Mouse (Mus musculus) intestine, postnatal 0 days (tissue): Measurements from ENCODE around the gene Crct1. TPM values are rescaled to one million over a fixed set of nuclear protein-coding genes. Genes with fewer than 3 reads are reported as not detected.

Experiments
- ATAC-seq: fragments of 200-750 bp; cut with Nextera tagmentation; 2 replicates; pipeline ENCODE4 v1.8.0; 2017; ENCODE audit warnings: mild to moderate bottlenecking, moderate TSS enrichment, moderate library complexity
- H3K27ac ChIP-seq: fragments of 300-500 bp; sonication (generic); 2 replicates; pipeline ENCODE4 v1.5.1; 2014; ENCODE audit warnings: mild to moderate bottlenecking, low read depth, low read length, moderate library complexity
- H3K27me3 ChIP-seq: fragments of 300-500 bp; sonication (generic); replicated peaks from 2 replicates; pipeline ENCODE4 v1.6.1; 2014; ENCODE audit warnings: low read length, mixed read lengths; ENCODE audit not compliant: control insufficient read depth, insufficient read depth
- H3K36me3 ChIP-seq: fragments of 300-500 bp; sonication (generic); 2 replicates; pipeline ENCODE4 v1.6.1; 2014; ENCODE audit warnings: mild to moderate bottlenecking, moderate library complexity; ENCODE audit not compliant: control insufficient read depth, insufficient read depth
- H3K4me1 ChIP-seq: fragments of 300-500 bp; sonication (generic); replicated peaks from 2 replicates; pipeline ENCODE4 v1.6.1; 2014; ENCODE audit warnings: antibody characterized with exemption, low read length, mixed read lengths; ENCODE audit not compliant: control insufficient read depth, insufficient read depth
- H3K4me2 ChIP-seq: fragments of 300-500 bp; sonication (generic); replicated peaks from 2 replicates; pipeline ENCODE4 v1.6.1; 2014; ENCODE audit warnings: low read depth, mild to moderate bottlenecking, moderate library complexity
- H3K4me3 ChIP-seq: fragments of 300-500 bp; sonication (generic); 2 replicates; pipeline ENCODE4 v1.5.1; 2014; ENCODE audit warnings: low read depth, low read length
- H3K9ac ChIP-seq: fragments of 300-500 bp; sonication (generic); 2 replicates; pipeline ENCODE4 v1.6.1; 2014; ENCODE audit warnings: mild to moderate bottlenecking, low read depth, low read length
- H3K9me3 ChIP-seq: fragments of 300-500 bp; sonication (generic); 2 replicates; pipeline ENCODE4 v1.6.1; 2016; ENCODE audit warnings: mixed run types; ENCODE audit not compliant: control insufficient read depth
- CTCF ChIP-seq: sonication (generic); IDR thresholded peaks from 2 replicates; pipeline ENCODE4 v1.5.1; 2016; ENCODE audit warnings: low read depth, mild to moderate bottlenecking, control low read depth, antibody characterized with exemption, moderate library complexity
- WGBS: fragments of 180-500 bp; shearing (Covaris S2); extraction: QIAGEN DNeasy Blood & Tissue Kit; methylation state at CpG from one replicate; pipeline ENCODE4 v1.1.7; 2014; 5-methylcytosine and 5-hydroxymethylcytosine counted together
- polyA plus RNA-seq: library from polyadenylated mRNA; unstranded; fragments of >200 nt; fragmentation: Nextera tagmentation; extraction: Ambion mirVana; gene quantifications from 2 replicates; pipeline ENCODE4 v1.2.1, GENCODE M21; 2015

Crct1 gene
- polyA plus RNA-seq, 1 experiment from 2014 or later = not detected

DNA sequence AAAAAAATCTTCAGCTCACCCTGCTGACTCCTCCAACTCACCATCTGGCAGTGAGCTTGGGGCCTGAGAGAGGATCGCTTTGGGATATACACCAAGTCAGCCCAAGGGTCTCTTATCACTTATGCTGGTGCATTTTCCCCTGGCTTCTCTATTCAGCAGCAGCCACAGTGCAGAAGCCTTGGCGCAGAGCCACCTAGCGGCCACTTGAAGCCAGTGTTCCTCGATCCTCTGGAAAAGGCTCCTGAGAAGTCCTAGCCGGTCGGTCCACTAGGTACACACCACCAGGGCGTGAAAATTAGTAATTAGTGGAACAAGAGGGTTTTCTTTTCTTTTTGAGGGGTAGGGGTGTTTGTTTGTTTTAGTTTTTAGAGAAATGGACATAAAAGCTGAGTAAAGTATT lies 16.8 kb downstream of the Crct1 start:
- Histone ChIP-seq H3K27ac (no peak overlapping the region), H3K9me3 (no peaks in the 10 kb centered on the region), H3K4me2 (no peak overlapping the region), H3K4me3 (no peak overlapping the region), H3K9ac (no peak overlapping the region), H3K27me3 (no peaks in the 10 kb centered on the region), H3K4me1 (no peaks in the 10 kb centered on the region), H3K36me3 (no peaks in the 10 kb centered on the region)
- WGBS = 6% methylated on average over 7 of the region's 7 CpGs
- TF ChIP-seq CTCF = peak; percentile 87
- peak; percentile 66; the same call in 1 of the 2 replicates for ATAC-seq

DNA sequence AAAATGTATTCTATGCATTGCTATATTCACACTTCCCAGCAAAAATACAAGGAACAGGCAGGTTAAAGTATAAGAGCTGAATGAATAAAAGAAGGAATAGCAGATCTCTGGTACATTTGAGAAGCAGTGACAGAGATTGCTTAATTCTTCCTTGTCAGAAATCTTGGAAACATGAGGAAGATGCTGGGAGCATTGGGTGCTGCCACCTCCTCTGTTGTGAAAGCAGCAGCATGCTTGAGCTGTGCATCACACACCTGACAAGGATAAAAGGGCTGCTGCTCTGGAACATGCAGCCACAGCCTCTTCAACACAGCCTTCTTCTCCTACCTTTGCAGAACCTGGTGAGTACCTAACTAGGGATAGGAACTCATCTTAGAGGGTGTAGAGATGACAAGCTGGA lies 23.6 kb downstream of the Crct1 start, which contains the start of gene Lce3f:
Gene Lce3f (plus strand): TSS at position 301 of the 400 bp plus-strand sequence.
- no peak within 1 kb of the TSS for H3K9ac ChIP-seq
- H3K9me3 ChIP-seq = no peaks in the 10 kb centered on the region
- H3K36me3 ChIP-seq = no peaks in the 10 kb centered on the region
- H3K4me3 ChIP-seq = no peak within 1 kb of the TSS
- ATAC-seq = no peak
- no peaks in the 10 kb centered on the region for H3K27me3 ChIP-seq
- no peaks in the 10 kb centered on the region for H3K4me1 ChIP-seq
- H3K27ac ChIP-seq = no peak within 1 kb of the TSS
- no peak within 1 kb of the TSS for H3K4me2 ChIP-seq
- no peak for TF ChIP-seq CTCF

DNA sequence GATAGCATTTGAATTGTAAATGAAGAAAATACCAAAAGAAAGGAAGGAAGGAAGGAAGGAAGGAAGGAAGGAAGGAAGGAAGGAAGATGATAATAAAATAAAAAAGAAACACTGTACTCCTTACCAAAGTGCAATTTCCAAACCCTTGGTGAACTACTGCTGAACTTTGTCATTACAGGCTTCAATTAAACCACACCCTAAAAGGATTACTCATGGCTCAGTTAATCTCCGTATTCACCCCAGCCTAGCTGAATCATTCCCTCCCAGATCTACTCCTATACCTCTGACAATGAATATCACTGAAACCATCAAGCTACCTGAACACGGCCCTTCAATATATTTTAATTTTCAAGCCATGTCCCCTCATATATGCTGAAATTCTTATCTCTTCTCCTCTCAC lies 37.0 kb downstream of the Crct1 start:
- H3K9ac ChIP-seq = no peak overlapping the region
- ATAC-seq = peak; percentile 47; the same call in 1 of the 2 replicates
- no peaks in the 10 kb centered on the region for H3K4me1 ChIP-seq
- no peaks in the 10 kb centered on the region for H3K9me3 ChIP-seq
- H3K36me3 ChIP-seq = no peaks in the 10 kb centered on the region
- WGBS = 33% methylated on average over 2 of the region's 2 CpGs
- no peaks in the 10 kb centered on the region for H3K27me3 ChIP-seq
- no peak overlapping the region for H3K4me2 ChIP-seq
- no peak overlapping the region for H3K27ac ChIP-seq
- TF ChIP-seq CTCF = no peak
- no peak overlapping the region for H3K4me3 ChIP-seq

DNA sequence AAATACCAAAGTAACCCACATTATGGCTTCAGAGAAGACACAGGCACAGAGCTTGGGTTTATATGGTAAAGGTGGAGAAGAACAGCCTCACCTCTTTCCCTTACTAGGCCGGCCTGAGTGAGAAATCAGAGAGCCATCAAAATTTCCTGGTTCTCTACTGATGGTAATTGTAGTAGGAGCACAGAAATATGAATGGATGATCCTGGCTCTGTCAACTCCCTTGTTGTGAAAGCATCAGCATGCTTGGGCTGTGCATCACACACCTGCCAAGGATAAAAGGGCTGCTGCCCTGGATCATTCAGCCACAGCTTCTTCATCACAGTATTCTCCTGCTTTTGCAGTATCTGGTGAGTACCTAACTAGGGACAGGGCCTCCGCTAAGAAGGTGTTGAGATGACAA lies 48.7 kb downstream of the Crct1 start, which contains the start of gene Lce3e:
Gene Lce3e (plus strand): TSS at position 301 of the 400 bp plus-strand sequence.
- no peak within 1 kb of the TSS for H3K4me3 ChIP-seq
- ATAC-seq = no peak
- no peaks in the 10 kb centered on the region for H3K4me1 ChIP-seq
- no peak within 1 kb of the TSS for H3K4me2 ChIP-seq
- no peak within 1 kb of the TSS for H3K27ac ChIP-seq
- H3K27me3 ChIP-seq = no peaks in the 10 kb centered on the region
- WGBS = 80% methylated on average over 2 of the region's 2 CpGs
- no peak for TF ChIP-seq CTCF
- no peaks in the 10 kb centered on the region for H3K9me3 ChIP-seq
- H3K9ac ChIP-seq = no peak within 1 kb of the TSS
- no peaks in the 10 kb centered on the region for H3K36me3 ChIP-seq

Other genes with a start within 250 kb of the Crct1 start
- gene Lce1i, start 236.8 kb downstream of the Crct1 start, polyA plus RNA-seq = not detected in 2 replicates
- not detected in 2 replicates for gene Lce1j, start 225.2 kb downstream of the Crct1 start, polyA plus RNA-seq
- gene Lce1k, start 207.8 kb downstream of the Crct1 start, polyA plus RNA-seq = not detected in 2 replicates
- not detected in 2 replicates for gene Kprp, start 188.4 kb downstream of the Crct1 start, polyA plus RNA-seq
- gene Lce1l, start 164.4 kb downstream of the Crct1 start, polyA plus RNA-seq = not detected in 2 replicates
- gene 2310050C09Rik, start 145.5 kb downstream of the Crct1 start, polyA plus RNA-seq = not detected in 2 replicates
- gene Lce3a, start 89.5 kb downstream of the Crct1 start, polyA plus RNA-seq = not detected in 2 replicates
- gene Lce3b, start 82.7 kb downstream of the Crct1 start, polyA plus RNA-seq = not detected in 2 replicates
- gene Lce3c, start 71.2 kb downstream of the Crct1 start, polyA plus RNA-seq = not detected in 2 replicates
- not detected in 2 replicates for gene Lce3d, start 58.3 kb downstream of the Crct1 start, polyA plus RNA-seq
- not detected in 2 replicates for gene Lce3e, start 48.6 kb downstream of the Crct1 start, polyA plus RNA-seq
- not detected in 2 replicates for gene Lce3f, start 23.5 kb downstream of the Crct1 start, polyA plus RNA-seq
- gene Lce1m, start 3.4 kb upstream of the Crct1 start, polyA plus RNA-seq = not detected in 2 replicates
- gene Gm4858, start 53.1 kb upstream of the Crct1 start, polyA plus RNA-seq = not detected in 2 replicates
- gene Crnn, start 129.1 kb upstream of the Crct1 start, polyA plus RNA-seq = not detected in 2 replicates
- gene Flg2, start 181.6 kb upstream of the Crct1 start, polyA plus RNA-seq = not detected in 2 replicates